Mouse (Mus musculus) heart, embryonic 11.5 days (tissue): Measurements from ENCODE around the gene Trap1. TPM values are rescaled to one million over a fixed set of nuclear protein-coding genes. Genes with fewer than 3 reads are reported as not detected.

ENCODE experiments used
- ATAC-seq: fragments of 200-750 bp; cut with Nextera tagmentation; replicated peaks from 2 replicates; pipeline ENCODE4 v1.8.0; 2017; ENCODE audit warnings: moderate library complexity; ENCODE audit not compliant: insufficient number of reproducible peaks, low FRiP score, low TSS enrichment
- H3K27ac ChIP-seq: fragments of 300-500 bp; sonication (generic); 2 replicates; pipeline ENCODE4 v1.5.1; 2014; ENCODE audit warnings: mild to moderate bottlenecking, low read depth, low read length
- H3K27me3 ChIP-seq: fragments of 300-500 bp; sonication (generic); 2 replicates; pipeline ENCODE4 v1.6.1; 2014; ENCODE audit warnings: mild to moderate bottlenecking, low read length, mixed read lengths; ENCODE audit not compliant: control insufficient read depth, insufficient read depth
- H3K36me3 ChIP-seq: fragments of 300-500 bp; sonication (generic); 2 replicates; pipeline ENCODE4 v1.6.1; 2014; ENCODE audit warnings: mild to moderate bottlenecking, low read length, moderate library complexity, mixed read lengths; ENCODE audit not compliant: control insufficient read depth, insufficient read depth
- H3K4me1 ChIP-seq: fragments of 300-500 bp; sonication (generic); 2 replicates; pipeline ENCODE4 v1.6.1; 2014; ENCODE audit warnings: low read length; ENCODE audit not compliant: control insufficient read depth, insufficient read depth
- H3K4me2 ChIP-seq: fragments of 300-500 bp; sonication (generic); 2 replicates; pipeline ENCODE4 v1.6.1; 2014; ENCODE audit warnings: mild to moderate bottlenecking, moderate library complexity
- H3K4me3 ChIP-seq: fragments of 300-500 bp; sonication (generic); 2 replicates; pipeline ENCODE4 v1.5.1; 2014; ENCODE audit warnings: low read depth, low read length
- H3K9ac ChIP-seq: fragments of 300-500 bp; sonication (generic); 2 replicates; pipeline ENCODE4 v1.6.1; 2014; ENCODE audit warnings: mild to moderate bottlenecking, low read depth, low read length, moderate library complexity
- H3K9me3 ChIP-seq: fragments of 300-500 bp; sonication (generic); replicated peaks from 2 replicates; pipeline ENCODE4 v1.6.1; 2016; ENCODE audit warnings: low read length; ENCODE audit not compliant: control insufficient read depth
- WGBS: fragments of 180-500 bp; shearing (Covaris S2); extraction: QIAGEN DNeasy Blood & Tissue Kit; methylation state at CpG from one replicate; pipeline ENCODE4 v1.1.7; 2014; ENCODE audit not compliant: insufficient replicate concordance; 5-methylcytosine and 5-hydroxymethylcytosine counted together
- polyA plus RNA-seq: library from polyadenylated mRNA; unstranded; fragments of >200 nt; fragmentation: Nextera tagmentation; extraction: Ambion mirVana; gene quantifications from 2 replicates; pipeline ENCODE4 v1.2.1, GENCODE M21; 2014

Trap1 gene
- polyA plus RNA-seq, 1 experiment from 2014 or later = 108 TPM

- Histone ChIP-seq H3K27me3 (no peaks in the 10 kb centered on the region), H3K9me3 (no peaks in the 10 kb centered on the region; the same call in 1 of the 2 replicates), H3K4me1 (no peaks in the 10 kb centered on the region), H3K4me3 (no peak overlapping the region), H3K36me3 (peaks cover 9% of the 10 kb centered on the region), H3K4me2 (no peak overlapping the region), H3K9ac (no peak overlapping the region), H3K27ac (no peak overlapping the region)
- ATAC-seq = no peak
- 45% methylated on average over 5 of the region's 5 CpGs for WGBS
Observed at GRCm38 (mm10) chr16:4033971-4034370, 43.7 kb downstream of the Trap1 start.

GRCm38 (mm10) chr16:4032341-4032748, 45.3 kb downstream of the Trap1 start:
- no peak overlapping the region for H3K9ac ChIP-seq
- H3K4me1 ChIP-seq = no peaks in the 10 kb centered on the region
- no peak overlapping the region for H3K4me3 ChIP-seq
- 69% methylated on average over 6 of the region's 6 CpGs for WGBS
- no peak overlapping the region for H3K4me2 ChIP-seq
- H3K9me3 ChIP-seq = no peaks in the 10 kb centered on the region; the same call in 1 of the 2 replicates
- no peaks in the 10 kb centered on the region for H3K27me3 ChIP-seq
- H3K36me3 ChIP-seq = no peaks in the 10 kb centered on the region
- H3K27ac ChIP-seq = no peak overlapping the region
- no peak for ATAC-seq

GRCm38 (mm10) chr16:4031441-4032274, 46.0 kb downstream of the Trap1 start:
- ATAC-seq = no peak
- H3K9ac ChIP-seq = no peak overlapping the region
- no peak overlapping the region for H3K4me2 ChIP-seq
- no peaks in the 10 kb centered on the region for H3K36me3 ChIP-seq
- no peaks in the 10 kb centered on the region for H3K4me1 ChIP-seq
- no peaks in the 10 kb centered on the region for H3K27me3 ChIP-seq
- WGBS = 46% methylated on average over 6 of the region's 6 CpGs
- no peak overlapping the region for H3K27ac ChIP-seq
- H3K4me3 ChIP-seq = no peak overlapping the region
- no peaks in the 10 kb centered on the region; the same call in 1 of the 2 replicates for H3K9me3 ChIP-seq

GRCm38 (mm10) chr16:4030501-4030900, 47.1 kb downstream of the Trap1 start:
- Histone ChIP-seq H3K27ac (no peak overlapping the region), H3K4me1 (no peaks in the 10 kb centered on the region), H3K4me2 (no peak overlapping the region), H3K27me3 (no peaks in the 10 kb centered on the region), H3K9ac (no peak overlapping the region), H3K4me3 (no peak overlapping the region), H3K36me3 (no peaks in the 10 kb centered on the region), H3K9me3 (no peaks in the 10 kb centered on the region; the same call in 1 of the 2 replicates)
- ATAC-seq = no peak
- 93% methylated on average over 10 of the region's 10 CpGs for whole genome bisulfite sequencing

GRCm38 (mm10) chr16:4029371-4029841, 48.2 kb downstream of the Trap1 start:
- H3K4me1 ChIP-seq = no peaks in the 10 kb centered on the region
- H3K27me3 ChIP-seq = no peaks in the 10 kb centered on the region
- no peaks in the 10 kb centered on the region for H3K36me3 ChIP-seq
- H3K27ac ChIP-seq = no peak overlapping the region
- no peak; the same call in 1 of the 2 replicates for ATAC-seq
- 85% methylated on average over 5 of the region's 5 CpGs for WGBS
- no peak overlapping the region for H3K4me2 ChIP-seq
- no peak overlapping the region for H3K9ac ChIP-seq
- H3K9me3 ChIP-seq = no peaks in the 10 kb centered on the region; the same call in 1 of the 2 replicates
- H3K4me3 ChIP-seq = no peak overlapping the region

GRCm38 (mm10) chr16:4027211-4027610, 50.4 kb downstream of the Trap1 start:
- H3K36me3 ChIP-seq = no peaks in the 10 kb centered on the region
- no peaks in the 10 kb centered on the region for H3K27me3 ChIP-seq
- no peak for ATAC-seq
- H3K4me2 ChIP-seq = no peak overlapping the region
- WGBS = 74% methylated on average over 3 of the region's 3 CpGs
- H3K27ac ChIP-seq = no peak overlapping the region
- no peak overlapping the region for H3K4me3 ChIP-seq
- no peaks in the 10 kb centered on the region; the same call in 1 of the 2 replicates for H3K9me3 ChIP-seq
- H3K9ac ChIP-seq = no peak overlapping the region
- no peaks in the 10 kb centered on the region for H3K4me1 ChIP-seq

GRCm38 (mm10) chr16:4026672-4027071, 51.0 kb downstream of the Trap1 start:
- H3K4me3 ChIP-seq = no peak overlapping the region
- H3K4me2 ChIP-seq = no peak overlapping the region
- no peak overlapping the region for H3K27ac ChIP-seq
- no peaks in the 10 kb centered on the region for H3K4me1 ChIP-seq
- WGBS = 48% methylated on average over 1 of the region's 1 CpGs
- H3K27me3 ChIP-seq = no peaks in the 10 kb centered on the region
- no peak overlapping the region for H3K9ac ChIP-seq
- ATAC-seq = no peak
- H3K9me3 ChIP-seq = no peaks in the 10 kb centered on the region; the same call in 1 of the 2 replicates
- H3K36me3 ChIP-seq = no peaks in the 10 kb centered on the region

GRCm38 (mm10) chr16:4022719-4023118, 54.9 kb downstream of the Trap1 start:
- 61% methylated on average over 4 of the region's 4 CpGs for WGBS
- H3K27ac ChIP-seq = no peak overlapping the region
- no peak overlapping the region for H3K4me2 ChIP-seq
- no peaks in the 10 kb centered on the region for H3K36me3 ChIP-seq
- H3K27me3 ChIP-seq = no peaks in the 10 kb centered on the region
- H3K4me3 ChIP-seq = no peak overlapping the region
- no peaks in the 10 kb centered on the region for H3K4me1 ChIP-seq
- H3K9me3 ChIP-seq = no peaks in the 10 kb centered on the region
- no peak overlapping the region for H3K9ac ChIP-seq
- no peak for ATAC-seq
